Mouse (Mus musculus) 416B (cell line): Measurements from ENCODE around the gene Cers2.
A peak's percentile ranks its signal among the peaks of the same experiment; 100 is the strongest.

ENCODE experiments used
- DNase-seq: peaks from one replicate; pipeline ENCODE4 v3.0.0; 2011; ENCODE audit warnings: low read depth

Cers2 gene

GRCm38 (mm10) chr3:95289419-95289818 lies 25.2 kb upstream of the Cers2 start:
- DNase-seq = no peak

GRCm38 (mm10) chr3:95290156-95290555 lies 24.4 kb upstream of the Cers2 start:
- DNase-seq = no peak

- no peak for DNase-seq
Measured at GRCm38 (mm10) chr3:95291041-95291440, 23.6 kb upstream of the Cers2 start.

- no peak for DNase-seq
Measured at GRCm38 (mm10) chr3:95292899-95293298, 21.7 kb upstream of the Cers2 start.

GRCm38 (mm10) chr3:95293537-95293936 lies 21.1 kb upstream of the Cers2 start:
- peak; percentile 100 for DNase-seq

GRCm38 (mm10) chr3:95294316-95294715 lies 20.3 kb upstream of the Cers2 start:
- peak; percentile 76 for DNase-seq

- no peak for DNase-seq
Measured at GRCm38 (mm10) chr3:95294718-95295117, 19.9 kb upstream of the Cers2 start.

GRCm38 (mm10) chr3:95295321-95296102 lies 19.1 kb upstream of the Cers2 start:
- no peak for DNase-seq

GRCm38 (mm10) chr3:95296103-95296469 lies 18.5 kb upstream of the Cers2 start:
- peak; percentile 63 for DNase-seq

- DNase-seq = peak; percentile 88
Measured at GRCm38 (mm10) chr3:95298018-95298417, 16.6 kb upstream of the Cers2 start.

- no peak for DNase-seq
Measured at GRCm38 (mm10) chr3:95301204-95301796, 13.3 kb upstream of the Cers2 start.

- no peak for DNase-seq
Measured at GRCm38 (mm10) chr3:95306244-95306643, 8.3 kb upstream of the Cers2 start.

GRCm38 (mm10) chr3:95307100-95307499 lies 7.5 kb upstream of the Cers2 start, which contains the start of gene Anxa9:
Gene Anxa9 (minus strand): TSS chr3:95307176.
- DNase-seq = no peak

GRCm38 (mm10) chr3:95310496-95310895 lies 4.1 kb upstream of the Cers2 start:
- DNase-seq = no peak

- peak; percentile 96 for DNase-seq
Measured at GRCm38 (mm10) chr3:95310968-95311882, 3.4 kb upstream of the Cers2 start.

GRCm38 (mm10) chr3:95312623-95313022 lies 2.0 kb upstream of the Cers2 start:
- peak; percentile 99 for DNase-seq

- DNase-seq = peak; percentile 77
Measured at GRCm38 (mm10) chr3:95313476-95313875, 1.1 kb upstream of the Cers2 start.

GRCm38 (mm10) chr3:95314075-95314474 lies 516 bp upstream of the Cers2 start:
- DNase-seq = no peak

- DNase-seq = peak; percentile 85
Measured at GRCm38 (mm10) chr3:95315094-95315843, 678 bp downstream of the Cers2 start.

- peak; percentile 55 for DNase-seq
Measured at GRCm38 (mm10) chr3:95315844-95316550, 1.4 kb downstream of the Cers2 start.

- peak; percentile 73 for DNase-seq
Measured at GRCm38 (mm10) chr3:95317414-95318080, 3.0 kb downstream of the Cers2 start.
